In the genomic region with DNA sequence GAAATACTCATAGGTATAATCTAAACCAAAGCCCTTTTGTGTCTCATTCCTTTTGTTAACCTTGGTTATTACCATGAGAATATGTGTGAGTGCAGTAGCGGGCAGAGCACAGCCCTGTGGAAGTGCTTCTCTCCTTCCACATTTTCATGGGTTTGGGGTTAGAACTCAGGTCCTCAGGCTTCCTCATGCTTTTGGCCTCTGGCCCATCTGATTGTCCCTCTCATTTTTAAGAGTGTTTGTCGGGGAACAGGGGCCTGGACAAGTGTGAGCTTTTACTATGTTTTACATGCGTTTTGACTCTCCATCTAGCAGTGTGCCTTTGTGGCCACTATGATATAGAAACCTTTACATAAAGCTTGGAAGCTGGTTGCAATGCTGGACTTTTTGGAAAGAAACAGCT, we compare ENCODE assay signal across 14 mouse cellular contexts.
"Had no signal": no experiment of that assay in that cellular context is flagged by ENCODE, and none has a peak within 500 bp of the region (broad histone marks: within the 10 kb centered on the region; RNA-seq: fewer than 3 reads in every experiment).

No protein-coding gene starts in this region.

- H3K27me3 ChIP-seq: limb, embryonic 15.5 days; liver, embryonic 12.5 days; midbrain, embryonic 12.5 days; neural tube, embryonic 13.5 days; stomach, embryonic 15.5 days had no signal

- H3K9ac ChIP-seq: limb, embryonic 15.5 days; liver, embryonic 12.5 days; midbrain, embryonic 12.5 days; neural tube, embryonic 13.5 days; stomach, embryonic 15.5 days had no signal

- DNase-seq: kidney, adult 8-10 months; kidney, postnatal 10 days; lung, postnatal 10 days; retina, postnatal 1 day; right cerebral cortex, postnatal 4 days; spleen, adult 18-20 months; thymus, postnatal 36 days had no signal

- H3K4me1 ChIP-seq: limb, embryonic 15.5 days; liver, embryonic 12.5 days; stomach, embryonic 15.5 days had no signal

- ATAC-seq: liver, embryonic 12.5 days; midbrain, embryonic 16.5 days had no signal

- H3K36me3 ChIP-seq: limb, embryonic 15.5 days; liver, embryonic 12.5 days; midbrain, embryonic 12.5 days; neural tube, embryonic 13.5 days; stomach, embryonic 15.5 days had no signal

- H3K4me2 ChIP-seq: limb, embryonic 15.5 days; liver, embryonic 12.5 days; midbrain, embryonic 12.5 days; neural tube, embryonic 13.5 days; stomach, embryonic 15.5 days had no signal

- H3K9me3 ChIP-seq: limb, embryonic 15.5 days; liver, embryonic 12.5 days; midbrain, embryonic 12.5 days; neural tube, embryonic 13.5 days; stomach, embryonic 15.5 days had no signal

- H3K27ac ChIP-seq: left cerebral cortex, adult 2 months; limb, embryonic 15.5 days; liver, embryonic 12.5 days; midbrain, embryonic 12.5 days; stomach, embryonic 15.5 days had no signal

- H3K4me3 ChIP-seq: left cerebral cortex, adult 2 months; limb, embryonic 15.5 days; liver, embryonic 12.5 days; midbrain, embryonic 12.5 days; neural tube, embryonic 13.5 days; stomach, embryonic 15.5 days had no signal
